Mouse (Mus musculus) mesoderm, embryonic 11.5 days (tissue): ENCODE results near the gene Pcbp3.

Source experiments
- DNase-seq: peaks from one replicate; pipeline ENCODE4 v3.0.0-alpha.2; 2012; ENCODE audit warnings: low read depth, low spot score

Gene Pcbp3

GRCm38 (mm10) chr10:76846480-76846879 is 115.2 kb downstream of the Pcbp3 start:
- DNase-seq, result no peak

- no peak for DNase-seq
Observed at GRCm38 (mm10) chr10:76844901-76845300, 116.8 kb downstream of the Pcbp3 start.

- DNase-seq, result no peak
Observed at GRCm38 (mm10) chr10:76844365-76844764, 117.3 kb downstream of the Pcbp3 start.

GRCm38 (mm10) chr10:76842087-76842486 is 119.6 kb downstream of the Pcbp3 start:
- DNase-seq, result no peak

GRCm38 (mm10) chr10:76841220-76841619 is 120.5 kb downstream of the Pcbp3 start:
- no peak for DNase-seq

- no peak for DNase-seq
Observed at GRCm38 (mm10) chr10:76840566-76840965, 121.1 kb downstream of the Pcbp3 start.

GRCm38 (mm10) chr10:76835497-76836357 is 126.0 kb downstream of the Pcbp3 start:
- DNase-seq, result peak; percentile 88

- DNase-seq, result no peak
Observed at GRCm38 (mm10) chr10:76832841-76833240, 128.8 kb downstream of the Pcbp3 start.

- no peak for DNase-seq
Observed at GRCm38 (mm10) chr10:76831915-76832314, 129.8 kb downstream of the Pcbp3 start.

GRCm38 (mm10) chr10:76831151-76831550 is 130.5 kb downstream of the Pcbp3 start:
- DNase-seq, result peak; percentile 53

- no peak for DNase-seq
Observed at GRCm38 (mm10) chr10:76828936-76829335, 132.8 kb downstream of the Pcbp3 start.

- no peak for DNase-seq
Observed at GRCm38 (mm10) chr10:76822698-76823097, 139.0 kb downstream of the Pcbp3 start.

GRCm38 (mm10) chr10:76819321-76819720 is 142.4 kb downstream of the Pcbp3 start:
- DNase-seq, result no peak

GRCm38 (mm10) chr10:76818337-76818736 is 143.3 kb downstream of the Pcbp3 start:
- DNase-seq, result no peak

GRCm38 (mm10) chr10:76816930-76817329 is 144.8 kb downstream of the Pcbp3 start:
- no peak for DNase-seq

GRCm38 (mm10) chr10:76816436-76816835 is 145.3 kb downstream of the Pcbp3 start:
- no peak for DNase-seq

- DNase-seq, result no peak
Observed at GRCm38 (mm10) chr10:76815481-76815880, 146.2 kb downstream of the Pcbp3 start.

- DNase-seq, result no peak
Observed at GRCm38 (mm10) chr10:76814811-76815210, 146.9 kb downstream of the Pcbp3 start.

- DNase-seq, result peak; percentile 50
Observed at GRCm38 (mm10) chr10:76809916-76810660, 151.6 kb downstream of the Pcbp3 start.

- no peak for DNase-seq
Observed at GRCm38 (mm10) chr10:76809439-76809838, 152.2 kb downstream of the Pcbp3 start.

GRCm38 (mm10) chr10:76808446-76809400 is 153.0 kb downstream of the Pcbp3 start:
- DNase-seq, result no peak

GRCm38 (mm10) chr10:76802500-76802885 is 159.2 kb downstream of the Pcbp3 start:
- DNase-seq, result no peak
